Mouse (Mus musculus) yolk sac, embryonic 10.5 days (tissue): ENCODE measurements around the gene Uggt1.
A peak's percentile ranks its signal among the peaks of the same experiment; 100 is the strongest.

Experiments
- DNase-seq: peaks from one replicate; pipeline ENCODE4 v3.0.0-alpha.2; 2017; ENCODE audit warnings: low spot score

Uggt1 gene

DNA sequence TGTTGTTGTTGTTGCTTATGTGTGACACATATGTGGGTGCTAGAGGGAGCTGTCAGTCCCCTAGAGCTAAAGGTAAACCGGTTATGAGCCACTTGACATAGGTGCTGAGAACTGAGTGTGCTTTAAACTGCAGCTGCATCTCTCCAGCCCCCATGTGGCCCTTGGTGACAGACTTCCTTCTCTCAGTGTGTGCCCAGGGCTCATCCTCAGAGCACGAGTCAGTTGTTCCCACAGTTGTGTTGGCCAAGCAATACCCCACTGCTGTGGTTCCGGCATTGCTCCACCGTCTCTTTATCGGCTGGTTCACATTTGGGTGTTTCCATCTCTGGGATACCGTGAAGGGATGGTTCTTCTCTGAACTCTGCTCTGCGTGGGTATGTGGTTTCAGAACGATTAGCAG is 12.8 kb upstream of the Uggt1 start:
- no peak for DNase-seq

DNA sequence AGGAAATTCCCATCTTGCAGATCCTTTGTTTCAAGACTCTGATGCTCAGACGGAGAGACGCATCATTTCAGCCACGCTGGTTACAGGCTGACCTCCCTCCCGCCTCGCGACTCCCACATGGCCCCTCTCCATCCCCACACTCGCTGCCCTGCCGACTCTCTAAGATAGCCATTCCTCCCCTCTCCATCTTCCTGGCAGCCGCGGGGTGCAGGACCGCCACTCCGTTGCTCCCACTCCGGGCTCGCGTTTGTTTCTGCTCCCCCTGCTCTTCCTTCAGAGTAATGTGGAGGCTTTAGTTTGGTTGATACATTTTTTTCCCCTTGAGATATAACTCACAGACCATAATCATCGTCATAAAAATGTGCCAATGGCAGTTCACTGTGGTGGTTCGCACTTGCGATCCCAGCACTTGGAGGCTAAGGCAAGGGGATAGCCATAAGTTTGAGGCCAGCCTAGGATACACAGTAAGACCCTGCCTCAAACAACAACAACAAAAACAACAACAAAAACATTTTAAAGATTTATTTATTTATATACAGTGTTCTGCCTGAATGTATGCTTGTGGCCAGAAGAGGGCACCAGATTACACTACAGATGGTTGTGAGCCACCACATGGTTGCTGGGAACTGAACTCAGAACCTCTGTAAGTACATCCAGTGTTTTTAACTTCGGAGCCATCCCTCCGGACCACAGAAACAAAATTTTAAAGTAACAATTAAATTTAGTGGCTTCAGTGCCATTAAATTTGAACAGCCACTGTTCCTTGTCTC is 11.5 kb upstream of the Uggt1 start:
- DNase-seq = no peak

DNA sequence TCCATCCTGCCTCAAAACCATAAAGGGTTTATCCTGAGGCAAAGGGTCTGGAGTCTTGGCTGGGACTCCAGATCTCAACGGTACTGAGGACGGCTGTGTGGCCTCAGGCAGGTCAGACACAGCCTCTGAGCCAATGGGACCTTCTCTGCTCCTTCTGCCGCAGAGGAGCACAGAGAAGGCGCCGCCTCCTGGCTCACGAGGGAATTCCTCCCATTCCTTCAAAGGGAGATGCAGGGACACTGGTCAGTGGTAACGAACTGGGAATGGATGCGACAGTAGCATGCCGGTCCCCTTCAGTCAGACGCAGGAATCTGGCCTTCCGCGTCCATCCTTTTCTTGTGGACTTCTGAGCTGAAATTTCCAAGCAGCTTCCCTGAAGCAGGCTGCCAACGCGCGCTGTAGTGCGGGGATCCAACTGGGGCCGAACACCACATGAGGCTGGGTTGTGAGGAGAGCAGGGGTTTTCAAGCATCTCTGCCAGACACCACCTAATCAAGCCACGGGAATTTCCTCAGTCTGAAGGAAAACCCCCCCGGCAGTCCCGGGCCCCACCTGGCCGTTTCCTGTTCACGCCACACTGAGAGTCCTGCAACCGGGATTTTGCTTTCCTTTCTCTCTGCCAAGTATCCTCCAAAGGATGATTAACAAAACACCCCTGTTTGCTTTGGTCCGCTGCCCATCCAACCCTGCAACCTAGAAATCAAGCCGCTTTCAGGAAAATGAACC is 10.3 kb upstream of the Uggt1 start:
- DNase-seq = no peak

DNA sequence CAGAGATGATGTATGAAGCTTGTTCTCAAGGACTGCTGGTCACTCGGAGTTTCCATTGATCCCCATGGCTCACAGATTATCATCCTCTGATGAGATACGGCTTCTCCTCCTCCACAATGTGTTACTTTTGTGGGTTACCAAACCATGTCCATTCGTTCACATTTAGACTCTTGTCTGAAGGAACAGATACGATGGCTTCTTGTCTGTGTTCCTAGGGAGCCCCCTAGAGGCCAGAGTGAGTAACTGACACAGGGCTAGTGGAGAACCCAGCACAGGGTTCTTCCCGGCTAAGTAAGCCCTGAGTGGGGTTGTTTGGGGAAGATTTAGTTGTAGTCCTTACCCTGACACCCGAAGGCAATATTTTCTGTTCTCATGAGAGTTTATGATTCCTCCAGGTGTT is 8.3 kb upstream of the Uggt1 start:
- DNase-seq = peak; percentile 74

DNA sequence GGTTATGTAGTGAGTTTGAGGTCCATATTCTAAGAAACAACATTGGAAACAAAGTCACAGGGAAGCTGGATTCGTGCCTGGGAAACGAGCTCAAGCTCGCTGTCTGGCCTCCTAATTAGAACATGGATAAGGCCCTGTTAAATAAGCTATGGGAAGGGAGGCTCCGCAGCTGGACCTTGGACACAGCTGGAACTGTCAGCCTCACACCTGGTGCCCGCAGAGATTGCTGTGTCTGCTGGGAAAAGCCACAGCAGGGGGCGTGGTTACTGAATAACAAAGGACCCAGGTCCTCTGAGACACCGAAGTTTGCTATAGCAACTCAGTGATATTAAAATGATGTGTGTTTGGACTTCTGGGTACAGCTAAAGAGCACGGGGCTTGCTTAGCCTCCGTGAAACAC is 6.9 kb upstream of the Uggt1 start:
- DNase-seq = peak; percentile 68

DNA sequence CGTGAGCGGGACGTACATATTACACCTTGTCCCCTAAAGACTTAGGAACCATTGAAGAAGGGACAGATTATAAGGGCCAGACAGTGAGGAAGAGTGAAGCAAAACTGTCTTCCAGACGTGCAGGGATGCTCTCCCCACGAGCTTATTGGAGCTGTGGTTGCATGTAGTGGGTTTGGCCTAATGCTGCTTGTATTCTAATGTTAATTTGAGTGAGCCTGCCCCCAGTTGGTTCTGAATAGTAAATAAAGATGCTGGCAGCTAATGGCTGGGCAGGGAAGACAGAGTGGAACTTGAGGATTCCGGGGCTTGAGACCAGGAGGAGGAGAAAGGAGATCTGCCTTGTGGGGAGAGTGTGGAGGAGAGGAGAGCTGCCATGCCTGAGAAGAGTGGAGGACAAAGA is 2.2 kb upstream of the Uggt1 start:
- DNase-seq = no peak

DNA sequence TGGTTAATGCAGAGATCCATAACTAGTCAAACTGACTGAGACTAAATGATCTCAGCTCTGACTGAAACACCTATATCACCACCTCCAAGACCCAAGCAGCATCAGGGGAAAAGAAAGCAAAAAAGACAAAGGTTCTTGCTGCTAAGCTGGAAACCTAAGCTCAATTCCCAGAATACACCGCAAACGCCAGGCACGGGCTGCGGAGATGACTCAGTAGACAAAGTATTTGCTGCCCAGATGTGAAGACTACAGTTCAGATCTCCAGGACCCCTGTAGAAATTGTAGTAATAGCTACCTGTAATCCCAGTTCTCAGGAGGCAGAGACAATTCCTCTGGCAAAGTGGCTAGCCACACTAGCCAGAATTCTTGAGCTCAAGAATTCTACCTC is 302 bp upstream of the Uggt1 start:
- DNase-seq = no peak

DNA sequence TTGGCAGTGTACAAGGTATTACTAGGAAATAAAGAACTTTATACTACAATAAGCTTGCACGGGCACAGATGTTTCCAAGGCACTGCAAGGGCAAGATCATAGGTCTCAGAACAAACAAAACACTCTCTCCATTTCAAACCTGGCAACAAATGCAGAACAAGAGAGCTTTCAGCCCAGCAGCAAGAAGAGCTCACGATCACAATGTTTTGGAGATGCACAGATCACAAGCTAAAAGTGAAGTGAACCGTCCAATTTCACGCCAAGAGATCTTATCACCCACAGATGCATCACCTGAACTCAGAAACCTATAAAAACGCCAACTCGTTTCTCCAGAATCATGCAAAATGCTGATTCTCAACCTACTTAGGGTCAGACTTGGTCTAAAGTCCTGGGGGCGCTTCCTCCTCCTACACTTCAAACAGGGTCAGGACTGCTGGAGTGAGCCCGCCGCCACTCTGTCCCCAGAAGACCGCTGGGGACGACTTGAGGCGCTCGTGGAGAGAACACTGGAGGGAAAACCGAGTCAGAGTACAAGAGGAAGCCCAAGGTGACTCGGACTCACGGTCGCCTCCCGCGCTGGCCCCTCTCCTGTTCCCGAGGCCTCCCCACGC is 968 bp downstream of the Uggt1 start:
- DNase-seq = no peak

DNA sequence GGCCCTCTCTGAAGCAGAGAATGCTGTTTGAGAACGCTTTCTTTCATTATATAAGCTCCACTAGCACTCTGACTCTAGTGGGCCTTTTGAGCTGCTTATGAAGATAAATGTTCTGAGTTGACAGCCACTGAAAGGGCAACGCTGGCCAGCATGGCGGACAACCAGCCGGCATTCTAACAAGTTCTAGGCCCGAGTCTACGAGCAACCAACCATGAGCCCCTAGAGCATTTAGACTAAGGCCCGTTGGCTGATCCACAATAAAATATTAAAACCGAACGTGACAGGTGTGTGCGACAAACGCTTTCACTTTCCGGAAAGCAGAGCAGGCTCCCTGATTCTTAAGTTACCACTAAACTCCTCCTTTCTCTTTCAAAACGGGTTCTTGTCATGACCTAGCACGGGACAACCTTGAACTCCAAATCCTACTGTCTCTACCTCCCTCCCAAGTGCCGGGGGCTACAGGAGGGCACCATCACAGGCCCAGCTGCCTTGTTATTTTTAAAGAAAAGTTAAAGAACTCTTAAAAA is 2.6 kb downstream of the Uggt1 start:
- no peak for DNase-seq

DNA sequence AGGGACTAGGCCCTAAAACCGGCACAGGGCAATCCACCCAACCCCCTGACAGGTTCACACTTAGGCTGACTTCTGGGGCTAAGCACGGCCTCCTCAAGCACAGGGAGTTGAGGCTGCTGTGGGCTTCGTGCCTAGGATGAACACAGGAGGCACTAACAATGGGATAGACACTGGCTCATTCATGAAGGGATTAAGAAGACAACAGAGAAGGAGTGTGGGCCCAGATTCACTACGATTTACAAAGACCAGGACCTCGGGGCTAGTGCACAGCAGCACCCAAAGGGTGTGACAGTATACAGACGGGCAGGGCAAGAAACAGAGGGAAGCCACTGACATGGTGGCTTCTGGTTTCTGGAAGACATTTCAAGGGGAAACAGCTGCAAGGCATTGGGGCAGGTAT is 4.3 kb downstream of the Uggt1 start:
- DNase-seq = no peak

DNA sequence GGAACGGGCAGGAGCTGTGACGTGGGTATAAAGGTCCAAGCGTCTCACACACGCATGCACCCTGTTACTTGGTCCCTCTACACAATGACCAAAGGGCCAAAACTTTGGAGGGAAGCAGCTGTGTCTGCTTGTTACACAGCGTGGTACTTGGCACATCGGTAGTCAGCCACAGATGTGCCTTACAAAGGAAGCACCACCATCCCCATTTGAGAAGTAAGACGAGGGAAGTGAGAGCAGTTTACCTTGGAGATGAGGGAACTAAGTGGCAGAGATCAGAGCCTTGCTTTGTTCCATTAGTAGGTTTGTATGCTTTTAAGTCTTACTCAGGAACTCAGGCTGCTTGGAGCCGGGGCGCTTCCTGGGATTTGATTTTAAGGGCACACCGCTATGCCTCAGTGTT is 5.1 kb downstream of the Uggt1 start:
- no peak for DNase-seq

DNA sequence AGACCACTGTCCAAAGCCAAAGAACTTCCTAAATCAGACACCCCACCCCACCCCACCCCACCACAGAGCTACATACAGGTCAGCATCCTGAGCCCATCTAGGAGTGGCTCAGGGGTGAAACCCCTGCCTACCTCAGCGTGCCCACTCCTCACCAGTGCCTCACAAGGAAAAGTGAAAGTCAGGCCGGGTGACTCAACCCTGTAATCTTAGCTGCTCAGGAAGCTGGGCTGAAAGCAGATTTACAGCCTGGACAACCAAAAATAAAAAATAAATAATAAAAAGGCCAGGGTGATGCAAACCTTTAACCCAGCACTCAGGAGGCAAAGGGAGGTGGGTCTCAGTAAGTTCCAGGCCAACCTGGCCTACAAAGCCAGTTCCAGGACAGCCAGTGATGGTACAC is 8.7 kb downstream of the Uggt1 start:
- no peak for DNase-seq

DNA sequence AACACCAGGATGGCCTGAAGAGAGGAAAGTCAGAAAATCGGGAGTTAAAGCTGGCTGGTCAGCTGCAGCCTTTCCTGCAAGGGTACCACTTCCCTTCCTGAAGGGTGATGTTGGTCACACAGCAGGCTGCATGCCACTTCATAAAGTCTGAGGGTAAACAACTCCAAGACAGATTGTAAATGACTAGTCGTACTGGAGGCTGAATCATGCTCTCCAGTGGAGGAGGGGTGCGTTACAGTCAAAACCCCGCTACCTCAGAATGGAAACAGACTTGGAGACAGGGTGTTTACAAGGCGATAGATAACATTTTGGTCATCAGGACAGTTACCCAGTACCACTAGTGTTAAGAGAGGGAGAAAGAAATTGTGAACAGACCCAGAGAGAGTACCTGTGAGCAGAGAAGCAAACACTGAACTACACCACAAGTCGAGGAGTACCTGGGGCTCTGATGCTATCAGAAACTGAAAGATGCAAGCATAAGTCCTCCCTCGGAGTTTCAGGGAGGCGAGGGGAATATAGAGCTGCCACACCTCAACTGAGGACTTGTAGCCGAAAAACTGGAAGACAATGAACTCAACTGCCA is 9.4 kb downstream of the Uggt1 start:
- no peak for DNase-seq

DNA sequence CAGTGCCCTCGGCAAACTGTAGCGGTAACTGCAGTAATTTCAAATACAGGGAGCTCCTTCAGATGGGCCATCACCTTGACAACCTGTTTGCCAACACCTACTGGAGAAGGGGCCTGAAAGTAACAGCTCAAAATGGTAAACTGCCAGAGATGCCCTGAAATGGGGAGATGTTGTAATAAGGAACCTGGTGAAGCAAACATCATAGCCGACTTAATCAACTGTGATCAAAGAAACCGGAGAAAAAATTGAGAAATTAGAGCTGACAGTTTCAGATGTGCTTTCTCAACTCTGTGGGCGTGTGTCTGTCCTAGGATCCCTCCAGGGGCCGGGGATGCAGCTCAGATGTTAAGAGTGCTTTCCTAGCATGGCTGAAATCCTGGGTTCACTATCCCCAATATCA is 11.3 kb downstream of the Uggt1 start:
- DNase-seq = no peak

DNA sequence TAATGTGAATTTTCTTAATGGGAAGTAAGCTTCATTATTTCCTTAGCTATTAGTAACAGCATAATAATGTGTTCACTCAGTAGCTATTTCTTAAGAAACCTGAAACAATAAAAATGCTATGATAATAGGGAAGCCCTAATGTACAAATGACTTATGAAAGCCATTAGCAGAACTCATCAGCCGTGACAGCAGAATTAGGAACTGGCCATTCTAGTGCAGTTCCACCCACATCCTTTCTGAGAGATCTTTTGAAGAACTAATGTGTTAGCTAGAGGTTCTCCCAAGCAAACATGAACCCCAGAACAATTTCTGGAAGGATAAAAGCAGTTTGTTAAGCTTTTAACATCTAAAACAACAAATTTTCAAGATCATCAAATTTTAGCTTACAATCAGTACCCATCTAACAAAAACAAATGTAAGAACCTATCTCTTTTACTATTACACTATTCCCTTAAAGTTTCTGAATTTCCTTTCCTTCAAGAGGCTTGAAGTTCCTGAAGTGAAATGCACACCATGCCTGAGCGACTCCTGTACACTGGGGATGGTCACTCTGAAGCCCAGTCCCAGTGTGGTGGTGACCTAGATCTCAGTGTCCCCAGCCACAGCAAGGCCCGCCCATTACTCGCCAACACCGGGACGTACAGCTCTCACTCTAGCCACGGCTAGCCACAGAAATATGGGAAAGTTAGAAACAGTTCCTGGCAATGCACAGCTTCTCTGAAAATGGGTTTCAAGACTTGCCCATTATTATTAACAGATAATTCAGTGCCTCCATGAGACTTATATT is 13.4 kb downstream of the Uggt1 start:
- no peak for DNase-seq

DNA sequence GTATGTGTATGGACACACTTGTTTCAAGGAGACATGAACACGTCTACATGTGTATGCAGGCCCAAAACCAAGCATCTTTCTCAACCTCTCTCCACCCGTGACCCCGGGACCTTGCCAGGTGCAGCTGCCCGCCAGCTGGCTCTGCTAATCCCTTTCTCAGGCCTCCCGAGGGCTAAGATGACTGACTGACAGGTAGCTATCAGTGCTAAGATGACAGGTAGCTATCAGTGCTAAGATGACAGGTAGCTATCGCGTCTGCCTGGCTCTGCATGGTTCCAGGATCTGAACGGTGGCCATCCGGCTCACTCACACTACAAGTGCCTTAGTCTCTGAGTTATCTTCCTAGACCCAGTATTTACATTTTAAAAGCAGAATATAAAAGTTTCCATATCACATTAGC is 16.1 kb downstream of the Uggt1 start:
- DNase-seq = no peak

DNA sequence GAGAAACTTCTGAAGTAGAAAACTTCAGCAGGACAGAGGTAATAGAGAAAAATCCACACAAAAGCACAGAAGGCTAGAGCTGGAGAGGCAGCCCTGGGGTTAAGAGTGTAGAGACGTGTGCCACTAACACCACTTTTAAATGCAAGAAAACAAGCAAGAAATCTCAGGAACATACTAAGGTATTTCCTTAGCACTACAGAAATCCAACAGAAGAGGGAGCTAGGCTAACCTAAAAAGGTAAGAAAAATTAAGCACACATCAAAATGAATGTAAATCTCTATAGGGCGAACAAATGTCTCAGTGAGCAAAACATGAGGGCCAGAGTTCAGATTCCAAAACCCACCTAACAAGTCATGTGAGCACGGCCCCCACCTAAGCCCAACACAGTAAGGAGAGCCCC is 19.9 kb downstream of the Uggt1 start:
- no peak for DNase-seq

DNA sequence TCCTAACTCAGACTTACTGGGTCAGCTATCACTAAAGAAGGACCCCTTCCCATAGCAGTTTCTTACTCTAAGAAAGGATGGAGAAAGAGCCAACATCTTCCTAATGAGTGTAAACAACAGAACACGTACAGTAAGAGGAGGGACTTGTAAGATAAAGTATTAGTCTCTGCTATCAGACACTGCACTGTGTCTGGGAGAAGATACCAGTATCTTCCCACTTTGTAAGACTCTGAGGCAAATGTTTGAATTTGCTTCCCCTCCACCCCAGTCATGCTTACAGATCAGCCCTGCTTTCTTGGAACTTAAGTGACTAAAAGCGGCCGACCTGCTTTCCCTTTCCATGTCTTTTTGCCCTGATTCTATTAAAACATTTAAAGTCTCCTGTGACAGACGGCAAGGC is 30.2 kb downstream of the Uggt1 start:
- DNase-seq = no peak

DNA sequence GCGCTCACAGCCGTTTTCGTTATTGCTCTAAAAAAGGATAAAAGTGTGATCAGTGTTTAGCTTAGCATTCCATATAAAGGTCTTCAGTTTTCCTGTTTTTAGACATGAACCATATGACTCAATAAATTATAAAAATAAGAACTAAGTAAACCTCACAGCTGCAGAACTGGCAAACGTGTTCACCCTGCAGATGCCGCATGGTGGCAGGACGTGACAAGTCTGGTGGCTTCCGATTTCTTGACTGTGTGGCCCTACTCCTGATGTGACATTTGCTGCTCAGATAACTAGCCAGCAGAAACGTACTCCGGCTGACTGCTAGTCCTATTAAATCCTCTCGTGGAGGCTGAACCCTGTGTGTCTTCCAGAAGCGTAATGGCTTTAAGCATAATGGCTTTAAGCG is 42.8 kb downstream of the Uggt1 start:
- DNase-seq = no peak

DNA sequence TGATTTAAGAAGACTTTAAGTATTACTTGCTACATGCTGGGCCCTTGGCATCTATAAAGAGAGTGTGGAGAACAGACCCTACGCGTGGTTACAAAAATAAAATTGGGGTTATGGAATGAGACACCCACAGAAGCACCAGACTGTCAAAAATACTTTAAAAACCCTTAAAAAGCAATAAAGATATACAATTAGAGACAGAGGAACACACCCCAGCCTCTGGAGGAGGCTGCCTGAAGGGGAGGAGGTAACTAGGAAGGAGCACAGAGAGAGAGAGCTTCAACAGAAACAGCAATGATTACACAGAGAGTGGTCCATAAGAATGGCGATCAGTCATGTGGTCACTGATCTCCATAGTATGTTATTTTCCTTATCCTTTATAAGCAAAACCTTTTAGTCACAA is 50.0 kb downstream of the Uggt1 start:
- no peak for DNase-seq

DNA sequence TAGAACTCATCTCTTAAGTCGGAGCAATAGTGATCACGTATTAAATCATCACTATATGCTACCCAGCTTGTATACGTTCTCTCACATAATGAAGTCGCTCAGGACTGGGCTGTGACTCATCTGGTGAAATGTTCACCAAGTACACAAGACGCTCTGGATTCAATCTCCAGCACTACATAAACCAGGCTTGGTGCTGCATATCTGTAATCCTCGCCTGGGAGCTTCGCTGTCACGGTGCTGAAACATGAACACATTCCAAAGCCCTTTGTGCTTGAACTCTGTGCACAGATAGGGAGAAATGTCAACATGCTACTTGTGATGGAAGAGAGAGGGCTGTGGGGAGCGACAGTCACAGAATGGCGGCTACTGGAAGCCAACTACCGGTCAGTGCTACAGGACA is 52.6 kb downstream of the Uggt1 start:
- DNase-seq = no peak

DNA sequence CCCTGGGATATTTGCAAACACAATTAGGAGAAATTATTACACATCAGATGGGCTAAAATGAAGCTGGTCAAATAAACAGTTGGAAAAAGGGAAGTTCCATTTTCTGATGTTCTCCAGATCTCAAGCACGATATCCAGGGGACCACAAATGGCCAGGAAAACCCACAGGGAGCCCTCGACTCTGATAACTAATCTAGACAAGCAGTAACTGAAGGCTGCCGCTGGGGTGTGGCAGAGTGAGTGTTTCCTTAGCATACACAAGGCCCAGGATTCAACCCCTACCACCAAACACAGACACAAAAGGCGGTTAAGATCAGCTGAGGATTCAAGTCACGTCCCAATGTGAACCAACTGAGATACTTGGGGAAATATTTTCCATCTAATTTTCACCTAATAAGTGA is 64.5 kb downstream of the Uggt1 start:
- DNase-seq = no peak
